Mouse (Mus musculus): ENCODE measurements around the gene Pex26. TPM values are rescaled to one million over a fixed set of nuclear protein-coding genes. Genes with fewer than 3 reads are reported as not detected.

Pex26 gene
- total and polyA plus RNA-seq, 3 experiments: 6.9 to 9.9 TPM; not detected in 1

- no peak for TF ChIP-seq HCFC1 (IDR thresholded peaks at IDR 0.05; ENCODE audit: low read depth, low read length)
Observed at GRCm38 (mm10) chr6:121246037-121246361, 62.5 kb downstream of the Pex26 start (continued).

Other genes starting within 250 kb of the Pex26 start
- 19.8 and 24.7 TPM in 2 replicates for gene Mical3, start 52.7 kb upstream of the Pex26 start, total RNA-seq (2012; rRNA removed)
- 100 to 1,000 TPM in 1 of 2 experiments, 10 to 100 TPM in 1; 31.4 to 125 TPM for gene Mical3, start 52.7 kb upstream of the Pex26 start, polyA plus RNA-seq (2012; ENCODE audit: insufficient read depth in 1 of 2, insufficient read length in 2 of 2, low read depth in 1 of 2, low replicate concordance in 2 of 2, missing spikeins in 1 of 2)
- gene Tuba8, start 27.0 kb downstream of the Pex26 start, total RNA-seq (2012; rRNA removed): 1.6 and 1.9 TPM in 2 replicates
- gene Tuba8, start 27.0 kb downstream of the Pex26 start, polyA plus RNA-seq (2012; ENCODE audit: insufficient read depth in 1 of 2, insufficient read length in 2 of 2, low read depth in 1 of 2, low replicate concordance in 2 of 2, missing spikeins in 1 of 2): 1 to 10 TPM in 1 of 2 experiments, not detected in 1; 1.4 TPM
- gene Usp18, start 62.2 kb downstream of the Pex26 start, total RNA-seq (2012; rRNA removed): 0.39 and 0.85 TPM in 2 replicates
- gene Usp18, start 62.2 kb downstream of the Pex26 start, polyA plus RNA-seq (2012; ENCODE audit: insufficient read depth in 1 of 2, insufficient read length in 2 of 2, low read depth in 1 of 2, low replicate concordance in 2 of 2, missing spikeins in 1 of 2): under 1 TPM in 1 of 2 experiments, not detected in 1; 0.71 TPM
- 1.0 and 1.4 TPM in 2 replicates for gene Slc6a13, start 116.6 kb downstream of the Pex26 start, total RNA-seq (2012; rRNA removed)
- gene Slc6a13, start 116.6 kb downstream of the Pex26 start, polyA plus RNA-seq (2012; ENCODE audit: insufficient read depth in 1 of 2, insufficient read length in 2 of 2, low read depth in 1 of 2, low replicate concordance in 2 of 2, missing spikeins in 1 of 2): 1 to 10 TPM in 1 of 2 experiments, not detected in 1; 1.5 TPM
- gene Slc6a12, start 159.4 kb downstream of the Pex26 start, total RNA-seq (2012; rRNA removed): not detected in 2 replicates
- not detected for gene Slc6a12, start 159.4 kb downstream of the Pex26 start, polyA plus RNA-seq (2012; ENCODE audit: insufficient read depth in 1 of 2, insufficient read length in 2 of 2, low read depth in 1 of 2, low replicate concordance in 2 of 2, missing spikeins in 1 of 2)

Data from MEL (cell line).